Mouse (Mus musculus) layer of hippocampus, adult 2 months (tissue): ENCODE results near the gene Psmg3. TPM values are rescaled to one million over a fixed set of nuclear protein-coding genes. Genes with fewer than 3 reads are reported as not detected.

ENCODE experiments used
- DNase-seq, 2 experiments: peaks; one replicate each; pipeline ENCODE4 v3.0.0; 2022; ENCODE audit warnings: low spot score in 2 of 2
- H3K27ac ChIP-seq: fragments of 200-600 bp; 2 replicates; pipeline ENCODE4 v1.8.1; 2022
- H3K4me3 ChIP-seq: fragments of 200-600 bp; 2 replicates; pipeline ENCODE4 v1.8.1; 2022; ENCODE audit warnings: mild to moderate bottlenecking
- CTCF ChIP-seq: fragments of 200-600 bp; conservative IDR thresholded peaks from 2 replicates; pipeline ENCODE4 v1.8.1; 2022; ENCODE audit warnings: antibody characterized with exemption, mild to moderate bottlenecking, moderate library complexity
- long read RNA-seq, 2 experiments: library from polyadenylated mRNA; stranded (forward); transcript quantifications; one replicate each; pipeline ENCODE4 v2.0.0; 2021; ENCODE audit warnings: borderline mapping rate in 2 of 2
- total RNA-seq, 2 experiments: library from RNA; stranded (reverse); gene quantifications; 2 replicates each; pipeline ENCODE4 v1.2.3; 2021

The Psmg3 gene
- 10 to 100 TPM; 20.1 to 20.3 TPM for total RNA-seq
- long read RNA-seq, experiment 1, transcript Psmg3-201 (3 exons, 883 nt): major isoform, 7 of 9 reads
- long read RNA-seq, experiment 1, partial matches to known transcripts: 1 of 9 reads
- long read RNA-seq, experiment 1, other reads (novel, unspliced or antisense): 0 of 9 reads
- long read RNA-seq, experiment 2, transcript Psmg3-201 (3 exons, 883 nt): major isoform, 11 of 13 reads
- long read RNA-seq, experiment 2, partial matches to known transcripts: 0 of 13 reads
- long read RNA-seq, experiment 2, other reads (novel, unspliced or antisense): 0 of 13 reads

DNA sequence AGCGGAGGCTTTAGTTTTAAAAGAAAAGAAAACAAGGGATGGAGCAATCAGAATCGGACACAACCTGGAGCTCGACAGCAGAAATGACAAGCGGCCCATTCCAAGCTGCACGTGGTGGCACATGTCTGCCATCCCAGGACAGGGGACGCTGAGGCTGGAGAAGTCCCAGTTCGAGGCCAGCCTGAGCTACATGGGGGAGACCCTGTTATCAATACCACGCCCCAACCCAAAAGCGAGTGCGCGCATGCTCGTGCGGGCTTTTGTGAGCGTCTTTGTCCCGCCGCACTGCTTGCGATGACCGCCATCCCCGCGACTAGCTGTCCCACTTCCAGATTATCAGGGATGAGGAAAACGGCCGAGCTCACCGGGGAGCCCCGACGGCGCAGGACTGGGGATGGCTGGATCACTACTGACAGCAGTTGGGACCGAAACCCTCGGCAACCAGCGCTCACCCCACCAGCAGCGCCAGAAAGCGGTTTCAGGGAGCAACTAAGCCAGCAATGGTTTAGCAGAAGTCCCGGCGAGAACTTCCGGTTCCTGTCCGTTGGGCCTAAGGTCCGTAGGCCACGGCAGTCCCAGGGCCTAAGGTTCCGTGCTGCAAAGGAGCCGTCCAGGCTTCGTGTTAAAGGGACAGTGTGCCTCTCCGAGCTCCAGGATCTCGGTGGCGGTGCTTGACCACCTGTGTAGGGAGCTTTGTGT, at the start of gene Psmg3, which contains the start of gene Gm26938:
Gene Psmg3, minus strand, starts transcription at position 529 of the 699 bp plus-strand sequence.
Gene Gm26938, minus strand, starts transcription at position 51 of the 699 bp plus-strand sequence.
- TF ChIP-seq CTCF: no peak
- Histone ChIP-seq H3K4me3 (peak within 1 kb of the TSS; percentile 63), H3K27ac (peak within 1 kb of the TSS; percentile 88)
- DNase-seq: peak; percentile 86 to 92

DNA sequence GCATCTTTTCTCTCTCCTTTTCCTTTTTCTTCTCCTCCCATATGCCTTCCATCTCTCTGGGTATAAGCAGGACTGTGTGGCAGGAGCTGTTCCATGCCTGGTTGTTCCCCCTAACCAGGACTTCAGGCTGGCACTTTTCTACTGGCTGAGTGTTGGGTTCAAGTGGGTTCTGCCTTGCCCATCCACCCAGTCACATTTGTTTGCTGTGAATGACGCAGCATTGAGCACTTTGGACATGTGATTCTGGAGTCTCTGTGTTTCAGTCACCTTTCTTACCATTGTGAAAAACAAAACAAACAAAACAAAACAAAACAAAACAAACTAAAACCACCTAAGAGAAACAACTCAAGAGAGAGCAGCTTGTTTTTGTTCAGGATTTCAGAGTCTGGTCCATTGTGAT, 44.8 kb upstream of the Psmg3 start:
- no peak for DNase-seq
- Histone ChIP-seq H3K4me3 (no peak overlapping the region), H3K27ac (no peak overlapping the region)
- TF ChIP-seq CTCF: no peak

DNA sequence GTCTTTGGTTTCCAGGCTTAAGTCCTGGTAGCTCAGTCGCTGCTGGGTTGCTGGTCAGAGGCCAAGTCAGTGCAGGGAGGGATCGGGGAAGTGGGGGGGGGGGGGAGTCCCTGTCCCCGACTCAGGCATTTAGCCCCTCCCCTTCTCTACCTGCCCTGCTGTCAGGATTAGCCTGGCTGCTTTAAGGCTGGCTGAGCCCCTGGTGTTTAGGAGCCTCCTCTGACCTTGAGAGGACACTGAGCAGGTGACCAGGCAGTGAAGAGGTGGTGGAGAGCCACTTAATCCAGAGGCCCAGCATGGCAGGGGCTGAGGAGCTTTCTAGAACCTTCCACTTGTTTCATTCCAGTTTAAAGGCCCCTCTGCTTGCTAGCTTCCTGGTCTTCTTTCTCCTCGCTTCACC, 44.2 kb upstream of the Psmg3 start:
- no peak for TF ChIP-seq CTCF
- no peak for DNase-seq
- Histone ChIP-seq H3K4me3 (no peak overlapping the region), H3K27ac (no peak overlapping the region)

GRCm38 (mm10) chr5:139862759-139863158, 36.1 kb upstream of the Psmg3 start:
- DNase-seq: peak in 1 of 2 experiments; percentile 18
- no peak for TF ChIP-seq CTCF
- Histone ChIP-seq H3K4me3 (no peak overlapping the region), H3K27ac (no peak overlapping the region)

DNA sequence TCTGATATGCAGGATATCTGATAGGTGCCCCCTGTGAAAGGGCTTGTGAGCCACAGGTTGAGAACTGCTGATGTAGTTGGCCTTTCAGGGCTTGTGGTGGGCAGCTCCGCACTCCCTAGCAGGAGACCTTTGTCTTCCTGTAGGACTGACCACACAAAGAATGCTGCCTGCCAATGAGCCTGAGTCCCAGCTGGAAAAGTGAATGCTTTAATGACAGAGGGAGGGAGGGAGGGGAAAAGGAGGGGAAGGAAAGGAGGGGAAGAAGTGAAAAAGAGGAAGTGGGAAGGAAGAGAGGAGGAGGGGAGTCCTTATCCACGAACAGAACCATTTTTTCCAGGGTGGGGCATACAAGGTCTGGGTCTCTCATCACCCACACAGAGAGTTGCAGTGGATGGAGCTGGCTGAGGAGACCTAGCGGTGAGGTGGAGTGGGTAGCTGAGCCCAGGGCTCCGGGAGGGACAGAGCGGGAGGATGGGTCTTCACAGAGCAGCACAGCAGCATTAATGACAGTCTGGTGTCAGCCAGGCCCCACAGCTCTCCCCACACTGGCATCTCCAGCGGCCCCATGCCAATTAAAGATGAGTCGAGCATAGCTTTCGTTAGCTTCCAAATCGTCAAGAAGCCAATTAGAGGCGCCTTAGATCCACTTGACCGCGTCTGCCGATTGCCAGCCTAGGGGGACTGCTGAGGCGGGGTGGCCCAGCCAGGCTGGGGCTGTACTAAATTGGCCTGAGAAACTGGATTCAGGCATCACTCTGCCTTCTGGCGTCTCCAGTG, 33.8 kb upstream of the Psmg3 start:
- Histone ChIP-seq H3K27ac (no peak overlapping the region), H3K4me3 (no peak overlapping the region)
- DNase-seq: no peak
- TF ChIP-seq CTCF: no peak

DNA sequence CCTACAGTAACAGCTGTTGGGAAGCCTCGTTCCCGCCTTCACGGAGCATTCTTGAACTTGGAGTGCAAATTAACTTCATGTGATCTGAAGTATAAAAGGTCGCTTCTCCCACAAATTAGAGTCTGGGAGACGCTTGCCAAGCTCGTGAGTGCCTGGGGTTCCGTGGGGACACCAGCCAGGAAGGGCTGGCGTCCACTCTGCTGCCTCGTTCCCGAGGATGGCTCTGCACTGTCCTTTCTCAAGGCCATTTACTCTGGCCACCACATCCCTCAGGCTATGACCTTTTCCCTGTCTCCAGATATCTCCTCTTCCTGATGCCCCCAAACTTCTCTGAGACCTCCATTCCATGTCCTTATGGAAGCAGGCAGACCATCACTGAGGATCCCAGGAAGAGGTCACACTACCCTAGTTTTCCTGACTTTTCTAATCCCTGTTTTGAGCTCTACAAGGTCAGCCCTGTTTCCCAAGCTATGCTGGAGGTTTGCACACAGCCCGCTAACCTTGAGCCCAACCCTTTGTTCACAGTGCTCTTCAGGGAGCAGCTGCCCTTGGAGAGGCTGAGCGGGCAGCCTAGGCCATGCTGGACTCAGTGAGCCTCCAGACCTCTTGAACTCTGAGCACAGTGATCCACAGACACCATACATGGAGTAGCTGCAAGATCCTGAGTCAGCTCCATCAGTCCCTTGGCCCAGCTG, 23.1 kb upstream of the Psmg3 start:
- H3K27ac ChIP-seq: no peak overlapping the region
- H3K4me3 ChIP-seq: no peak overlapping the region
- no peak for TF ChIP-seq CTCF
- DNase-seq: no peak

DNA sequence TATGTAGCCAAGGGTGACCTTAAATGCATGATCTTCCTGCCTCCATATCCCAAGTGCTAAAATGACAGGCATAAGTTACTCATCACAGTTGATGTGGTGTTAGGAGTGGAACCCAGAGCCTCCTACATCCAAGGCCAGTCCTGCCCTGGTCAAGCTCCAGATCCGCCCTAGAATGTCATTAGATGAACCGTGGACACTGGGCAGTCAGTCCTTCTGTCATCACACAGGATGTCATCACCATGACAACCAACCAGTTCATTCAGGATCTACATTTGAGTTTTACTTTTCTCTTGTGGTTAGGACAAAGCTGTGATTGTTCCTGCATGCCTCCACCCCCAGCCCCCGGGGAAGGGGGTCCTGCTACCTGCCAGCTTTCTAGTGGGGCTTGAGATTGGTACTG, 12.5 kb upstream of the Psmg3 start:
- no peak for TF ChIP-seq CTCF
- Histone ChIP-seq H3K4me3 (no peak overlapping the region), H3K27ac (no peak overlapping the region)
- DNase-seq: no peak

DNA sequence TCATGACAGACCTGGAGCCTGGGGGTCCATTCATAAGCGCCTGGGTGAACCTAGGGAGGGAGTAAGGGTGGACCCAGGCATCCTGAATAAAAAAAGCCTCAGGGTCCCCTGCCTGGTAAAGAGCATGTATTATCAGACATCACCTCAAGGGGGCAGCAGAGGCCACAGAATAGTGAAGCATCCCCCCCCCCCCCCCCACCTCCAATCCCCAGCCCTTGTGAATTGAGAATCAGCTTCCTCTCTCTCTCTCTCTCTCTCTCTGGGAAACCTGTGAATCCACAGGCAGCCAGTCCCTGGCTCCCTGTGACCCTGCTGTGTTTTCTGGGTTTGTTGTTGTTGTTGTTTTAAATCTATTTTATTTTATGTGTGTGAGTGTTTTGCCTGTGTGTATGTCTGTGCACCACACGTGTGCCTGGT, 11.8 kb upstream of the Psmg3 start:
- TF ChIP-seq CTCF: peak; percentile 75
- no peak overlapping the region for H3K4me3 ChIP-seq
- peak in 1 of 2 experiments; percentile 74 for DNase-seq
- H3K27ac ChIP-seq: no peak overlapping the region

DNA sequence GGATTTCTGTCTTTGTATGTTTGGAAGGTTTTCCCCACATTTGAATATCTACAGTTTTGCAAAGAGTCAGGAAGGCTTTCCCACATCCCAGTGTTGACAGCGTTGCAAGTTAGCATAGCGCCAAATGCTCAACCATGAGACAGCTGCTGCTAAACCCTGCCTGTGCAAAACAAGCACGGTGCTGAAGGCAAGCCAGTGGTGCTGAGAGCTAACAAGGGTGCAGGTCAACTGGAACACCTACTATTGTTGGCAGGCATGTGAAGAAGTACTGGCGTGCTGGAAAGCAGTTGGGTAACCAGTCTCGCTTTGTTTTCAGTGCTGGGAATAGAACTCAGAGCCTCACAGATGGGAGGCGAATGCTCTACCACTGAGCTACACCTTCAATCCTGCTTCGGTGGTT, 9.0 kb upstream of the Psmg3 start:
- peak in 1 of 2 experiments; percentile 31 for DNase-seq
- H3K27ac ChIP-seq: no peak overlapping the region
- no peak for TF ChIP-seq CTCF
- no peak overlapping the region for H3K4me3 ChIP-seq

DNA sequence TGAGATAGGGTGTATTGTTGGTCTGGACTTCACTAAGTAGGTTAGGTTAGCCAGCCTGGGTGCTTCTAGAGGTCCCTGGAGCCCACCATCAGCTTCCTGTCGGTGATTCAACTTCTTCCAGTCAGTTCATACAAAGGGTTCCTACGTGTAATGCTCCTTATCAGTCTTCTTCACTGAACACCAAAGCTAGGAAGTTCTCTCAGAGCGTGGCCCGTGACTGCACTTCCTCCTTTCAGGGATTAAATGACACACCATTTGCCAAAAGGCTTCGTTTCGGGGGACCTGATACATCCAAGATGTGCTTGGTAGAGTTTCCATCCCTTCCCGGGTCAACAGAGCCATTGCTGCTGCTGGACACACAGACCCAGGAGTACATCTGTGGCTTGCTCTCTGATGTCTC, 5.4 kb upstream of the Psmg3 start:
- no peak for DNase-seq
- Histone ChIP-seq H3K27ac (no peak overlapping the region), H3K4me3 (no peak overlapping the region)
- TF ChIP-seq CTCF: no peak

DNA sequence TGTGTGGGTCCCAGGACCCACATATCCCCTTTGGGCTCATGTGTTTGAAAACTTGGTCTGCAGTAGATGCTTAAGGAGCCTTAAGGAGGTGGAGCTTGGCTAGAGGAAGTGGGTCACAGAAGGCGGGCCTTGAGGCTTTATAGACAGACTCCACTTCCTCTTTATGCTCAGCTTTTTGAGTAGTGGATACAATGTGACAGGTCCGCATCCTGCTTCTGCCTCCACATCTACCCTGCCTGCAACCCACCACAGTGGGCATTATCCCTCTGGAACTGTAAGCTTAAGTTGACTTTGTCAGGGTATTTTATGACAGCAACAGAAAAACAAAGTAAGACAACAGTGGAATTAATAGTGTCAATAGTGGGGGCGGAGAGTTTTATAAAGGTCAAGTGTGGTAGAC, 4.0 kb upstream of the Psmg3 start:
- no peak for TF ChIP-seq CTCF
- no peak for DNase-seq

GRCm38 (mm10) chr5:139829384-139829783, 2.7 kb upstream of the Psmg3 start:
- DNase-seq: no peak
- TF ChIP-seq CTCF: no peak
- Histone ChIP-seq H3K4me3 (no peak overlapping the region), H3K27ac (no peak overlapping the region)

More for the DNA sequence above, 4.0 kb upstream of the Psmg3 start:
- H3K4me3 ChIP-seq: no peak overlapping the region
- no peak overlapping the region for H3K27ac ChIP-seq

DNA sequence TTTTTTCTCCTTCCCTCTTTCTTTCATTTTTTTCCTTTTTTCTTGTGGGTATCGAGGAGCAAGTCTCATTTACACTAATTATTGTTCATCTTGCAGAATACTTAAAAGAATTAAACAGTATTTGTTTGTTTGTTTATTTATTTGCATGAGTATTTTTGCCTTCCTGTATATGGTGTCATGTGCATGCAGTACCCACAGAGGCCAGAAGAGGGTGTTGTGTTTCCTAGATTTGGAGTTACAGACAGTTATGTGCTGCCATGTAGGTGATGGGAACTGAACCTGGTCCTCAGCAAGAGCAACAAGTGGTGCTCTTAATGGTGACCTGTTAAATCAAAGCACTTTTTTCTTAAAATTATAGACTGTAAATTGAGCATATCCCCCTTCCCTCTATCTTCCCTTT, 908 bp upstream of the Psmg3 start:
- DNase-seq: no peak
- Histone ChIP-seq H3K27ac (no peak overlapping the region), H3K4me3 (no peak overlapping the region)
- peak; percentile 70 for TF ChIP-seq CTCF
